Mouse (Mus musculus): ENCODE measurements around the gene Thtpa.

DNA sequence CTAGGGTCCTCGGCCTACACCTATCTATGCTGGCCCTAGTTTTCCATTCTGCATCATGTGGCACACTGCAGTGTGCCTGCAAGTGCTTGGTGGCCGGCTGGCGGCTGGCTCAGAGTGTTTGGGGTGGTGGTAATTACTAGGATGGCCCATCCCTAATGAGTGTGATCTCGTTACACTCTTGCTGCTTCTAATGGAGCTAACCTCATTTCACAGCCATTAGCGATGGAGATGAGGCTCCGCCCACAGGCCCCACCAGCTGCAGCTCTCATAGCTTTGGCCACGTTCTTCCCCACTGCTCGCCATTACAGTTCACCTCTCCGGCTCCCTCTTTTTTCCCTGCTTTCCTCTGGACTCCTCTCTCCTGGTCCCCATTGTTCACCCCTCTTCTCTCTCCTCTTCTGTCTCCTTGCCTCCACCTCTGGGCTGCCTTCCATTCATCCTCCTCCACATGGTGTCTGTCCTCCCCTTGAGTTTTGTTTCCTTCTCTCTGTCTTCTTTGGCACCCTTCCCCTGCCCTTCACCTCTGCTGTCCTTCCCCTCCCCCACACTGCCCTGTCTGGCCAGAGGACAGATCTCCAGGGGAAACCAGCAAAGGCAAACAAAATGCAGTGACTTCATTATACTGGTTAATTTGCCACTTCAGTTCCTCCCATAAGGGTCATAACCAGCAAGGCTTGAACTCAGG lies 9.1 kb upstream of the Thtpa start:
- TF ChIP-seq MAZ (IDR thresholded peaks at IDR 0.05; ENCODE audit: low read depth, low read length) (no peak), CTCF (IDR thresholded peaks at IDR 0.05 in 2 of 3, conservative IDR thresholded peaks at IDR 0.05 in 1 of 3; ENCODE audit: control insufficient read depth in 1 of 3, insufficient read depth in 1 of 3, low read depth in 2 of 3, low read length in 3 of 3, poor library complexity in 1 of 3, severe bottlenecking in 1 of 3) (no peak), ZKSCAN1 (IDR thresholded peaks at IDR 0.05; ENCODE audit: low read depth, low read length) (no peak), POLR2A (IDR thresholded peaks at IDR 0.05; ENCODE audit: control insufficient read depth in 1 of 2, insufficient read depth in 1 of 2, low read depth in 1 of 2, low read length in 2 of 2, poor library complexity in 1 of 2) (no peak), BHLHE40 (IDR thresholded peaks at IDR 0.05; ENCODE audit: borderline replicate concordance, low read depth, low read length) (no peak), ZNF384 (IDR thresholded peaks at IDR 0.05; ENCODE audit: low read depth, low read length) (no peak), GATA1 (IDR thresholded peaks at IDR 0.05; ENCODE audit: low read depth, low read length) (no peak), ZMIZ1 (IDR thresholded peaks at IDR 0.05; ENCODE audit: low read depth, low read length) (no peak), RCOR1 (IDR thresholded peaks at IDR 0.05; ENCODE audit: low read depth, low read length) (no peak)

All from MEL (cell line).